Mouse (Mus musculus) ZHBTc4 (cell line): ENCODE results near the gene Flcn.

ENCODE experiments used
- DNase-seq: peaks from one replicate; pipeline ENCODE4 v3.0.0-alpha.2; 2011; ENCODE audit warnings: low read depth, low spot score

Flcn gene

DNA sequence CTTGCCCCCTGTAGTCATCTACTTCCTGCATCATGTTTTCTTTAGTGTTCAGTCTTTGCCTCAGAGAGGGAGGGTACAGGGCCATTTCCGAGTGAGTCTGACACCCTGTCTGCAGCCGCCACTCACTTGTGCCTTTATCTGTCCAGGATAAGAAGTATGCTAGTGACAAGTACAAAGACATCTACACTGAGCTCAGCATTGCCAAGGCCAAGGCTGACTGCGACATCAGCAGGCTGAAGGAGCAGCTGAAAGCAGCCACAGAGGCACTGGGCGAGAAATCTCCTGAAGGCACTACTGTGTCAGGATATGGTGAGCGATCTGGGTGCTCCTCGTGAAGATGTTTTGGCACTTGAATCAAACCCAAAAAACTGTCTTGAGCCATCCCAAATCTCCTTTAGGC, 40.1 kb downstream of the Flcn start:
- no peak for DNase-seq

DNA sequence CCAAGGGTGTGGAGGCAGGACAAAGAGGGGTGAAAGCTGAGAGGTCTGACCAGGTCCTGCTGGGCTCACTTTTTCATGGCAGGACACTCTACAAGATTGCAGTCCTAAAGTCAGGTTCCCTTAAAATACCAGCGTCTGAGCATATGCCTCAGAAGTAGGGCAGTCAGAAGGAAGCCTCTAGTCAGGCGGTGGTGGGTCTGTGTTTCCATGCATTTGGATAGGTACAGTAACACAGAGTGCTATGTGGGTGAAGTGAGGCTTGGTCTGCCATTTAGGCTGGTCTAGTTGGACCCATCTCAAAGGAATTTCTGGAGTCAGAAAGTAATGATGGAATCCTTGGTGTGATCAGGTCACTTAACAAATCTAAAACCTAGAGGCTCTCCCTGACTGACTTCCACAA, 40.5 kb downstream of the Flcn start:
- no peak for DNase-seq

DNA sequence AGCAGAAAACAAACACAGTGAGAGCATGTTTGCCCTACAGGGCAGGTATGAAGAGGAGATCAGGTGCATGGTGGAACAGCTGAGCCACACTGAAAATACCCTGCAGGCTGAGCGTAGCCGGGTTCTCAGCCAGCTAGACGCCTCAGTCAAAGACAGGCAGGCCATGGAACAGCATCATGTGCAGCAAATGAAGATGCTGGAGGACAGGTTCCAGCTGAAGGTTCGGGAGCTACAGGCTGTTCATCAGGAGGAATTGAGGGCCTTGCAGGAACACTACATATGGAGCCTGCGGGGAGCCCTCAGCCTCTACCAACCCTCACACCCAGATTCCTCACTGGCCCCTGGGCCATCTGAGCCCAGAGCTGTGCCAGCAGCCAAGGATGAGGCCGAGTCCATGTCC, 49.0 kb downstream of the Flcn start:
- DNase-seq = no peak

DNA sequence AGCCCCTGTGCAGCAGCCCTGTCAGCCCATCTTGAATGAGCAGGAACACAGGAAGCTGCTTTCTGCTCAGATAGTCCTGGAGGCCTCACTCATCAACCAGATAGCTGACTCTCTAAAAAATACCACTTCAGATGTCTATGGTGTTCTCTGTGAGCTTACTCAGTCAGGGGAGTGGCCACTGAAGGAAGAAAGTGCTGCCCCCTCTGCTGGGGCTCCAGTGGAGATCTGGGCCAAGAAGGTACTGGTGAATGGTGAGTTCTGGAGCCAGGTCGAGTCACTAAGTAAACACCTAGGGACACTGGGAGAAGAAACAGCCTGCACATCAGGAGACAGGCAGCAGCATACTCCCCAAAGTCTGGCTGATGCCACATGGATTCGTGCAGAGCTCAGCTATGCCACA, 50.2 kb downstream of the Flcn start:
- no peak for DNase-seq

DNA sequence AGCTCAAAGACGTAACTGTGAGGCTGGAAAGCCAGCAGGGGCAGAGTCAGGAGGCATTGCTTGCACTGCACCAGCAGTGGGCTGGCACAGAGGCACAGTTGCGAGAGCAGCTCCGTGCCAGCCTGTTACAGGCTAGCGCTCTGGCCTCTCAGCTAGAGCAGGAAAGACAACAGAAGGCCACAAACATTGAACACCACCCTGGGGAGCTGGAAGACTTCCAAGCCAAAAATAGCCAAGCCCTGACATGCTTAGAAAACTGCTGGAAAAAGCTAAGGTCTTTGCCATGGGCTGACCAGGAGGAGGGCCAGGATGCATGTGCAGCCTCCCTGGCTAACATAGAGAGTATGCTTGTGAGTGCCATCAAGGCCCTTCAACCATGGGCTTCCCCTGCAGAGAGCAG, 50.6 kb downstream of the Flcn start:
- no peak for DNase-seq

GRCm38 (mm10) chr11:59758191-59758985, 51.4 kb downstream of the Flcn start:
- no peak for DNase-seq

- peak; percentile 40 for DNase-seq
Measured at GRCm38 (mm10) chr11:59756351-59756750, 53.5 kb downstream of the Flcn start.

DNA sequence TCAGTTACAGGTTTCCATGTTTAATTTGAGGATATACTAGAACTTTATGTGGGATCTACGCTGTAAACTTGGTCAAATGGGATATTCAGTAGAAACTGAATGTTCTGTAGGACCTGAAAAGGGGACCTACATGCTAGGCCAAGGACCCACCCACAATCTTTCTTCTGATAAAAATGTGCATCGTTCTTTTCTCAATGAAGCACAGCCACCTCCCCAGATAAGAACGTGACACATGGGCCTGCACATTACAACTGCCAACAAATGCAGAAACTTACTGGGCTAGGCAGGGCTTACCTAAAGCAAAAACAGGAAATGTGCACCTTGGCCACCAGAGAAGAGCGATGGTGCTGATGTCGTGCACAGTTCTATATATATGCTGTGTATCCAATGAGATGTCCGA, 55.3 kb downstream of the Flcn start:
- no peak for DNase-seq

DNA sequence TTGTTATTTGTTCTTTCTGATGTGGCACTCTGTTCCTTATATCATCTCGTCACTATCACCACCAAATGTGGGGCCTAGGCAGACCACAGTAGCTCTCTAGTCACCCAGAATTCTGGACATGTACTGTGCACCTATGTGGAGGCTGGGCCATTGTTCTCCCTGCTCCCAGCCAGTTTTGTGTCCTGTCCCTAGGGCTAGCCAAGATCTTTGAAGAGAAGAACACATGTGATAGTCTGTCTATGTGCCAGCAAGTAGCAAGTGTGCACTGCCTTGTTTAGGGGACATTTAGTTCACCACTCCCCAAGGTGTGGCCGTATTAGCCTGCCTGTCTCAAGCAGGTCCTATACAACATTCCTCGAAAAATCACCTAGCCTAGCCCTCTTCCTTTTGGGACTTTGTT, 60.8 kb downstream of the Flcn start:
- DNase-seq = no peak

- peak; percentile 28 for DNase-seq
Measured at GRCm38 (mm10) chr11:59746614-59747013, 63.2 kb downstream of the Flcn start.

- no peak for DNase-seq
Measured at GRCm38 (mm10) chr11:59745851-59746250, 64.0 kb downstream of the Flcn start.

DNA sequence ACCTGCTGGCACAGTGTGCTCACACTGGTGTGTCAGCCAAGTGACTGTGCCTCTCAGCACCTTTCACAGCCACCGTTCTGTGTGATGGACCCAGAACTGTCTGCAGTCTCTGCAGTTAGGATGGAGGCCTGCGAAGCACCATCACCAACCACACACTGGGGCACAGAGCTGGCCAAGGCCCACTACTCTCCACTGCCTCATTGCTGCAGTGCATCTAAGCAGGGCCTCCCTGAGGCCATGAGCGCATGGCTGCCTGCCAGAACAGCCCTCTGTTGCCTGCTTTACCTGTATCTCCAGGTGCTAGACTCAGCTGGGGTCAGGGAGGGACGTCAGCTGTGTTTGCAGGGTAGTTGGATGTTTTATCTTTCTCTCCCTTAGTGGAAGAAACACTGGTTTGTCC, 65.4 kb downstream of the Flcn start:
- DNase-seq = no peak

GRCm38 (mm10) chr11:59743712-59744111, 66.1 kb downstream of the Flcn start:
- DNase-seq = no peak

DNA sequence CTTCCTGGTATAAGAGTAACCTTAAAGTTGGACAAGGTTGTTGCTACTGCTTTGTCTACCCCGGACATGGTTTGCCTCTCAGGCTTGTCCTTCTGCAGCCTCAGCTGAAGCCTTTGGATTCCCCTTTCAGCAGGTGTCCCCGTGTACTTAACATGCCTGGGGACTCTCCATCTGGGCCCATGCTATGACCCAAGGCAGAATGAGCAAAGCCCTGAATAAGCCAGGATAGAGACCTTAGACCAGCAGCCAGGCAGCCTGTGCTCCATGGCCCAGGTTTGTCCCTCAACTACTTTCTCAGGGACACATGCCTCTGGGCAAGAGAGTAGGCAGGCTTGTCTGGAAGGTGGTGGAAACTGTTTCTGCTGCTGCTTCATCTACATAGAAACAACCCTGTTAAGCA, 66.5 kb downstream of the Flcn start:
- DNase-seq = no peak

DNA sequence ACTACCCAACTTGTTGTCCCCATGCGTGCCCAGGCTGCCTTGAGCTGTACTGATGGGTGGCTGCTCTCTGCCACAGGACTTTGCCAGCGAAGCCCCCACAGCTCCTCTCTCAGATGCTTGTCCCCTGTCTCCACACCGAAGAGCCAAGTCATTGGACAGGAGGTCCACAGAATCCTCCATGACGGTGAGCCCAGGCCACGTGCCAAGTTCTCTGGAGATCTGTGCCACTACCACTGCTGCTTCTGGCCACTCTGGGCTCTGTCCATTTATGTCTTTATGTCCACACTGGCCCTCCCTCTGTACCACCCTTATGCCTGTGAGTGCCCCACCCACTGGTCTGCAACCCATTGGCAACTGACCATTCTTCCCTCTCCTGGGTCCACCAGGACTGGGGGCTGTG, 67.9 kb downstream of the Flcn start:
- DNase-seq = no peak
